Mouse (Mus musculus) layer of hippocampus, postnatal 36 days (tissue): ENCODE data around the gene Psap. TPM values are rescaled to one million over a fixed set of nuclear protein-coding genes. Genes with fewer than 3 reads are reported as not detected.

Source experiments
- DNase-seq, 2 experiments: peaks; one replicate each; pipeline ENCODE4 v3.0.0; 2022
- total RNA-seq, 2 experiments: library from RNA; stranded (reverse); gene quantifications; 2 replicates each; pipeline ENCODE4 v1.2.3; 2021

Psap gene
- total RNA-seq, 2 experiments from 2014 or later: 1,330 to 1,401 TPM

DNA sequence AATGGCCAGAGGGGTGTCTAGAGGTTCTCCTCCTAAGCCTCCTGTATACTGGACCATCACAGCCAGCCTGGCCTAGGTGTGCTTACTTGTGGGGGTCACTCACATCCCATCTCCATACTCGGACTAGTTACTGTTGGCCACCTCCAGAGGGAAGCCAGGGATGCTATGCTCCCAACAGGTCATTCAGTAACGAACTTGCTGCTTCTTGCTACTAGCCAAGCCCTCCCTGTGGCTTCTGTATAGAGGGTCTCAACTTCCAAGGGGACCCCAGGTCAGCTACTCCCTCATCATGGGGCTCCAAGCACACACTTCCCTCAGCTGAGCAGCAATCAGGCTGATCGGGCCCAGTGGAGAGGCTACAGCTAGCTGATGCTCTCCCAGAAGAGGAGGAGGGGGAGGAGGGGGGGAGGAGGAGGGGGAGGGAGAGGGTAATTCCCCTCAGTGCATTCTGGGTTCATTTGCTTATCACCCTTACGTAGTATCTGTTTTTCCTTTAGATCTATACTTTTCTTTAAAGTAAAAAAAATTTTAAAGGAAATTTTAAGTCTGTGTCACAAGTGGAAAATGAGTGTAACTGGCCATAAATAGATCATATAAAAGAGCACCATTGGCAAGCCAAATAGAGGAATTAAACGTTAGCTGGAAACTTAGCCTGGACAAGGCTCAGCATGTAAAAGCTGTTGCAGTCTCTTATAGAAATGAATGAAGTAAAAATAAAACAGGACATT, 72.8 kb downstream of the Psap start:
- DNase-seq: no peak

DNA sequence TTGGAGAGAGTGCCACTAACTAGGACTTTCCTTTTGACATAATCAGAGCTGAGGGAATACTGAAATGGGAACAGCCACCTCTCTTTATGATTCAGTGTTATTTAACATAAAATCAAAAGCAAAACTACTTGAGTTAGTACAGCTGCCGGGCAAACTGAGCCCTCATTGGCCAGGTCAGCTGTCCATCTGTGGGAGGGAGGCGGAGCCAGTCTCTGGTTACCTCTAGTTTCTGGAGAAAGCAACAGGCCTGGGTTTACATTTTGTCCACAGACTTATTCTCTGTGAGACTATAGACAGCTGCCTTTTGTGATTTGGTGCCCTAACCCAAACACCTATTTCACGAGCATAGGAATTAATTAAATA, 73.4 kb downstream of the Psap start:
- DNase-seq: no peak

DNA sequence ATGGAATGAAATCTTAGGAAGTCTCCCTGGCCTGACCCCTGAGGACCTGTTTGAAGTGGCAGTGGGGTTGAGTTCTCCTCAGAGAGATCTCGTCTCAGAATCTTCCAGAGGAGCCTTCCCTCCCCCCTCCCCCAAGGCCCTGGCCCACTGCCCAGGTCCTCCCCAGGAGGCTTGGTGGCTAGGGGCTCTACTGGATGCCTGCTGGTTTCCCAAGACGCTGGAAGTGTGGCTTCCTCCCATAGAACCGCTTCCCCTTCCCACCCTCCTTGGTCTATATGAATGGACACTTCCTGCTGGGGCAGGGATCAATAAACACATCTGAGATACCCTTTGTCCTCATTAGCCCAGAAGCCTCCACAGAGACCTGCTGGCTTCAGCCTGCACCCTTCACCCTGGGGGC, 73.8 kb downstream of the Psap start:
- DNase-seq: no peak

DNA sequence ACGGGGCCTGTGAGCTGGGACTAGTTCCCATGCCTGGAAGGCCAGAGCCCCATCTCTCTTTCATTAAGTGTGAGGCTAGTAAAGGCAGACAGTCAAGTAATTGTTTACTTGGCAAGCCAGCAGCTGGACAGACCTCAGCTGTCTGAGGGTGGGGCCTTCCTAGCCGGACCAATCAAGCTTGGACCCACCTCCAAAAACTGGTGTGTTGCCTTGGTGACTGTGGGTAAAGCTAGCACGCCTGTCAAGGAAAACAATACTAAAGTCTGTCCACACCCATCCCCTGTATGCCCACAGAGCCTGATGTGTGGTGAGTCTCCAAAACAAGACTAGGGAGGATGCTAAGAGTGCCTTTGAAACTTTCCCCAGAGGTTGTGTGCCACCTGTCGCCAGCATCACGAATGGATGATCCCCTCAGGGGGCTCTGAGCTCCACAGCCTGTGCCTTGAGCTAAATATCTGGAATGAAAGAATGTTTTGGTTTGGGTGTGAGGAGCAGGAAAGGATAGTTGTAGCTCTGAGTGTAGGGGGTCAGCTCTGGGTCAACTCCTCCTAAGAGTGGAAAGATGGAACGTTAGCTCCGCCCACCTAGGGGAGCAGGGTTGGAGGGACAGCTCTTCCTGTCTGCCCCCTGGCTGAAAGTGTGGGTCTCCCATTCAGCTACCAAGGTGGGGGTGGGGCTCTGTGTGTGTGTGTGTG, 74.5 kb downstream of the Psap start:
- DNase-seq: no peak

Other genes with a start within 250 kb of the Psap start
- 100 to 1,000 TPM; 493 to 502 TPM for gene Spock2, start 171.4 kb upstream of the Psap start, total RNA-seq
- gene Chst3, start 58.4 kb upstream of the Psap start, total RNA-seq: 1 to 10 TPM; 2.2 to 2.8 TPM
- gene Vsir, start 69.2 kb downstream of the Psap start, total RNA-seq: 10 to 100 TPM; 19.8 to 22.9 TPM
- not detected for gene Gm17455, start 122.1 kb downstream of the Psap start, total RNA-seq